Mouse (Mus musculus): ENCODE results near the gene Gjb1.

- TF ChIP-seq POLR2A (IDR thresholded peaks at IDR 0.05; ENCODE audit: control insufficient read depth, low read depth, low read length) = no peak
- TF ChIP-seq CTCF (IDR thresholded peaks at IDR 0.05; ENCODE audit: control insufficient read depth, insufficient read depth, insufficient replicate concordance, low read depth, low read length) = no peak
Observed at GRCm38 (mm10) chrX:101345456-101345855, 30.7 kb upstream of the Gjb1 start.

All from testis, adult 2 months (tissue).